Mouse (Mus musculus): ENCODE data around the gene Hdhd3.

Gene Hdhd3

DNA sequence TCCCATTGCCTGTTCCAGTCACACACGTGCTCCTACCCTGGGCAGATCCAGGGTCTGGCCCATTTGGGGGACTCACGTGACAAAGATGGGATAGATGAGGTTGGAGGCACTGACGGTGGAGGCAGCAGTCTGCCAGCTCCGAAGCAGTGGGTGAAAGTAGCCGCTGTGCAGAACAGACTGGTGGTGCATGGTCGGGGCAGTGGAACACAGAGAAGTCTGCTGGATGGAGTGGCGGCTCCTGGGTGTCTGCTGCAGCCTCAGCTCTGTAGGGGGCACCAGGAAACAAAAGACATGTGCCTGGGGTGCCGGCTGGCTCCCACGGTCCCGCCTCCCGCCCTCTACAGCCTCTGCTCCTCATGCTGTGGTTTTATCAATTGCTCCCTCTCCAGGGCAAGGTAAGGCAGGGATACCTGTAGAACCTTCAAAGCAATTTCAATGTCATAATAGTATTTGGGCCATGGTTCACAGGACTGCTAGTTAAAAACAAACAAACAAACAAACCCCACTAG lies 10.8 kb upstream of the Hdhd3 start:
- in situ Hi-C loops (cut with MboI, MseI), result no loop called here

DNA sequence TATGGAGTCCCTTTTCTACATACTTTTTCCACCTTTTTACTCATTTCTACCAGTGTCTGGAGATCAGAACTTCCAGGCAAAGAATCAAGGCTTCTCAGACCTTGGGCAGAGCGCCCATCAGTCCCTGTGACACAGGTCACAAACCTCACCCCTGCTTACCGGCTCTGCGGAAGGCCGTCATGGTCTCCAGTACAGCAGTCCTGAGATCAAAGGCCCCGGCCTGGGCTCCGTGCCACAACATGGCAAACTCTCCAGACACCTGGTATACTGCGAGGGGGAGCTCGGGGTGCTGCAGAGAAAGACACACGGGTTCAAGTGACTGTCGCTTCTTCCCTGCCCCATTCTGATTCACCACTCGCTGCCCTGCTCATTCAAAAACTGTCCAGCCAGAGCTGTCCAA lies 6.7 kb upstream of the Hdhd3 start:
- in situ Hi-C loops (cut with MboI, MseI), result no loop called here

GRCm38 (mm10) chr4:62508839-62509238 lies 5.6 kb upstream of the Hdhd3 start:
- in situ Hi-C loops (cut with MboI, MseI), result no loop called here

GRCm38 (mm10) chr4:62506798-62507197 lies 3.5 kb upstream of the Hdhd3 start:
- in situ Hi-C loops (cut with MboI, MseI), result no loop called here

DNA sequence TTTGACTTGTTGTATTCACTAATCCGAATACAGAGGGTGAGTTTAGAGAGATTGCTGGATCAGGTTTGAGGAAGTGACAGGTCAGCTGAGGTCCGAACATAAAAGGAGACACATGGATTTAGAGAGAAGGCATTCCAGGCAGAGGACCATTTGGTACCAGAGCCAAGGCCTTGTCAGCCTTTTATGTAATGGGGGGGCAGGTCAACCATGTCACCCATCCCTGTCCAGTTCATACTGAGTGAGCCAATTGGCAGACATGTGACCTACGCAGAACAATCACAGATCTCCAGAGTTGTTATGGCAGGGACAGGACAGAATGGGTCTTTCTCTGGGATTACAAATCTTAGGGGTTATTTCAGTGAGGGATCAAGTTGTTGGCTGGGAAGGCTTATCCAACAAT lies 2.7 kb upstream of the Hdhd3 start:
- in situ Hi-C loops (cut with MboI, MseI), result no loop called here

DNA sequence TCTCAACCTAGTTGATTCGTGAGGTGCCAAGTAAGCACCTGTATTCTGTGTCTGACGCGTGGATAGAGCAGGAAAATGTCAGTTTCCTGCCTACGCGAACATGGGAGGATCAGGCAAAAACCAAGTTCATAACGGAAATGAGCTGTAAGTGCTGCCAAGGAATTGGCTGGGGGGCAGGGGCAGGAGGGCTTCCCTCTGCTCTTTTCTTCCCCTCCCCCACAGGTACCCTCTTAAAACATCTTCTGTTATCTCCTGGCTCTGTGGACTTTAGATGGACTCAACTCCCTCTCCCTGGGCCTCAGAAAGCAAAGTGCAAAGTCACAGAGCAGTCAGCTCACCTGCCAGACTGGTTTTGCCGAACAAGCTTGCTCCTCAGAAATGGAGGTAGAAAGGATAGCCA lies 298 bp downstream of the Hdhd3 start:
- in situ Hi-C loops (cut with MboI, MseI), result no loop called here

GRCm38 (mm10) chr4:62501964-62502732 lies 1.1 kb downstream of the Hdhd3 start:
- in situ Hi-C loops (cut with MboI, MseI), result no loop called here

GRCm38 (mm10) chr4:62501534-62501933 lies 1.7 kb downstream of the Hdhd3 start:
- in situ Hi-C loops (cut with MboI, MseI), result no loop called here

DNA sequence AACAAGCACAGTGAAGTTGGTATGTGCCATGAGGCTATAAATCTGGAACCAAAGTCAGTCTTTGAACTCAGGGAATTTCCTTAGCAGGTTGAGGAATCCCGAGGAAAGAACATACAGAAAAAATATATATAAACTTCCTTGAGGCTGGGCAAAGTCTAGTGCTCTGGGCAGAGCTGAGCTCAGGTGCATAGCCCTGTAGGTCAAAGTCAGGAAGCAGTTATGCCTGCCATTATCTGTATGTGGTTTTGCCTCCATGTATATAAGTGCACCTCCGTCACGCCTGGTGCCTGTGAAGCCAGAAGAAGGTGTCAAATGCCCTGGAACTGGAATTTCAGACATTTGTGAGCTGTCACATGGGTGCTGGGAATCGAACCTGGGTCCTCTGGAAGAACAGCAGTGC lies 2.5 kb downstream of the Hdhd3 start:
- in situ Hi-C loops (cut with MboI, MseI), result no loop called here

- in situ Hi-C loops (cut with MboI, MseI), result loop anchor here (25.0 kb wide), 1 partner anchor 890 kb away; no protein-coding TSS in a partner anchor
Measured at GRCm38 (mm10) chr4:62496815-62497214, 6.5 kb downstream of the Hdhd3 start.

DNA sequence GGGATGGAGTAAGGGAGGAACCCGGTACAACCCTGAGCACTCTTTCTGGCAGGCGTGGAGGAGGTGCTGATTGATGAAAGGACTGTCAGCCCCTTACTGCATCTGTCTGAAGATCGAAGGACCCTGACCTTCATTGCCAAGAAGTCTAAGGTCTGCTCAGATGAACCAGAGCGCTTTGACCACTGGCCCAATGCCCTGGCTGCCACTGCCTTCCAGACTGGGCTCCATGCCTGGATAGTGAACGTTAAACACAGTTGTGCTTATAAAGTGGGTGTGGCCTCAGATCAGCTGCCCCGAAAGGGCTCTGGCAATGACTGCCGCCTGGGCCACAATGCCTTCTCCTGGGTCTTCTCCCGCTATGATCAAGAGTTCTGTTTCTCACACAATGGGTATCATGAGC lies 7.3 kb downstream of the Hdhd3 start:
- in situ Hi-C loops (cut with MboI, MseI), result loop anchor here (25.0 kb wide), 1 partner anchor 891 kb away; no protein-coding TSS in a partner anchor

DNA sequence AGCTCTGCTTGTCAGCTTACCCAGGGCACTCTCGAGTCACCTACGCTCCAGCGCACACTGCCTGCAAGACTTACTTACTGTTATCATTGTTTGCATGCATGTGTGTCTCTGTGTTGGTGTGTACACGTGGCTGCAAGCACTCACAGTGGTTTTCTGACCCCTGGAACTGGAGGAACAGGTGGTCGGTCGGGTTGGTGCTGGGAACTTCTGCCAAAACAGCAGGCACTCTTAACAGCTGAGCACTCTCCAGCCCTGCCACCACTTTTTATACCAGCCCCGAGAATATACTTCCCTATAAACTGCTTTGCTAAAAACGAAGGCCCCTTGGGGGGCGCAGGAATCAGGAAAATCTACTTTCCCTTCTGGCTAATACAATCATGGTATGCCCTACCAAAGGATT lies 9.0 kb downstream of the Hdhd3 start:
- in situ Hi-C loops (cut with MboI, MseI), result loop anchor here (25.0 kb wide), 1 partner anchor 893 kb away; no protein-coding TSS in a partner anchor

- in situ Hi-C loops (cut with MboI, MseI), result loop anchor here (25.0 kb wide), 1 partner anchor 895 kb away; no protein-coding TSS in a partner anchor
Measured at GRCm38 (mm10) chr4:62492682-62493081, 10.6 kb downstream of the Hdhd3 start.

DNA sequence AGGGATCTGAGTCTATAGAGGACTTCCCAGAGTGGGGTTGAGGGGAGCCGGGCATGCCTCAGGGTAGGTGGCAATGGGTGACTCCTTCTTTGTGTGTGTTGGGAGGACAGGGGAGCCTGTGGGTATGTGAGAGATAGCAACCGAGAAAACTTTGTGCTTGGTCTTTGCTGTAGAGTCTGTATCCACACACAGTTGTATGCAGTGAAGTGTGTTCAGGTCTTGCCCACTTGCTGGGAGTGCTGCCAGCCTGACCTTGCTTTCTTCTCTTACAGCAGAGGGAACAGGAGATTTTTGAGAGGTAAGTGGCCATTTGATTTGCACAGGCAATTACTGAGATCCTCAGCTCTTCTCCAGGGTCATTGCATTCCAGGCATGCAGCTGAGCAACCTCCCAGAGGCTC lies 15.4 kb downstream of the Hdhd3 start:
- in situ Hi-C loops (cut with MboI, MseI), result loop anchor here (25.0 kb wide), 1 partner anchor 899 kb away; no protein-coding TSS in a partner anchor

GRCm38 (mm10) chr4:62487172-62487571 lies 16.1 kb downstream of the Hdhd3 start:
- in situ Hi-C loops (cut with MboI, MseI), result loop anchor here (25.0 kb wide), 1 partner anchor 900 kb away; no protein-coding TSS in a partner anchor

DNA sequence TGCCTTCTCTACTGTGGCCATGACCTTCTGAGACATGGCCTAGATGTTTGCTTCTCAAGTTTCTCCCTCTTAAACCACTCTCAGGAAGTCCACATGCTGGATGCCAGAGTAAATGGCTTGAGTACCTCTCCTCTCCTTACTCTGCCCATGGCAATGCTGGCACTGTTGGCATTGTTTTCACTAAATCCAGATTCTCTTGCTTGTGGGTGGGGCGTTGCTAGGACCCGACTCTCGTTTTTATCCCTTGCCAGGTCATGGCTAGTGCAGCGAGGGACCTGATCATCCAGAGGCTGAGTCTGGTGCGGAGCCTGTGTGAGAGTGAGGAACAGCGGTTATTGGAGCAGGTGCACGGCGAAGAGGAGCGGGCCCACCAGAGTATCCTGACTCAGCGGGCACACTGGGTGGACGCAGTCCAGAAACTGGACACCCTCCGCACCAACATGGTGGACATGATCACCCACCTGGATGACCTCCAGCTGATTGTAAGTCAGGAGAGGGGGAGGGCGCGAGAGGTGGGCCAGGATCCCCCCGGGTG lies 17.0 kb downstream of the Hdhd3 start:
- in situ Hi-C loops (cut with MboI, MseI), result loop anchor here (25.0 kb wide), 1 partner anchor 901 kb away; no protein-coding TSS in a partner anchor

DNA sequence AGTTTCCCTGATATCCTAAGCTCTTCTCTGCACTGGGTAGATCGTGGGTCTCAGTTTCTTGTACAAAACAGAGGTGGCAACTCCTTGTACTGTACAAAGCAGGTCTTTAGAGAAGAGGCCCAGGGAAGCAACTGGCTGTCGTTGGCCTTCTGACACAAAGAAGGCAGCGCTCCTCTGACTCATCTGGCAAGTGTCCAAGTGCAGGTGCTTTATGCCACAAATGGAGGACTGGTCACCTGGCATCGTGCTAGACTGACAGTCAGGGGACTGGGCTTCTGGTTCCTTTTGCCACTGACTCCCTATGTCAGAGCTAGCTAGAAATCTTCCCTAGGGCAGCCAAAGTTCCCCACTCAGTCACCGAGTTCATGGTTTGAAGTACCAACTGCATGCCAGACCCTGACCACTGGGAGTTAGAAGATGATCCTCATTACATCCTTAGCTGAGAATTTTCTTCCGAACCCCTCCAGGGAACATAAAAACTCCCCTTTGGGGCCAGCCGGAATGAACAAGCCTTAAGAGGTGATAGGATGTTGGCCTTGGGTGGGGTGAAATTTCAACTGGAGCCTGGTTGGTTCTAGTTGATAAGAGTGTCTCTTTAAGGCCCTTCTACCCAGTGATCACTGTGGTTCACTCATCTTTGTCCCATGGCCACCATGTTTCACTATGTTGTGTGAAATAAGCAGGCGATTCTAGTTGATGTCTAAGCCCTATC lies 17.7 kb downstream of the Hdhd3 start:
- in situ Hi-C loops (cut with MboI, MseI), result loop anchor here (25.0 kb wide), 1 partner anchor 902 kb away; no protein-coding TSS in a partner anchor

DNA sequence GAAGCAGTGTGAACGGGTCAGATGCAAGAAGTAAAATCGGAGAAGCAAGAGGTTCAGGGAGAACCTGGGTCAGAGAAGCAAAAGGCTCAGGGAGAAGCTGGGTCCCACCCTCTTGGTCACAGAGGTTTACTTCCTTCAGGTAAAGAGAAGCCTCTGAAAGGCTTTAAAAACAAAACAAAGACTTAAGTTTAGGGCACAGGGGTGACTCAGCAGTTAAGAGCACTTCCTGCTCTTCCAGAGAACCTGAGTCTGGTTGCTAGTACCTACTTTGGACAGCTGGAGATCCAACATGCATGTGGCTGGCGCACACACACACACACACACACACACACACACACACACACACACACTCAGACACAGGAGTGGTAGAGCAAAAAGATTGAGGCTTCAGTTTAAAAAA lies 18.3 kb downstream of the Hdhd3 start:
- in situ Hi-C loops (cut with MboI, MseI), result loop anchor here (25.0 kb wide), 1 partner anchor 902 kb away; no protein-coding TSS in a partner anchor

GRCm38 (mm10) chr4:62480709-62481605 lies 22.3 kb downstream of the Hdhd3 start:
- in situ Hi-C loops (cut with MboI, MseI), result loop anchor here (25.0 kb wide), 1 partner anchor 906 kb away; no protein-coding TSS in a partner anchor

DNA sequence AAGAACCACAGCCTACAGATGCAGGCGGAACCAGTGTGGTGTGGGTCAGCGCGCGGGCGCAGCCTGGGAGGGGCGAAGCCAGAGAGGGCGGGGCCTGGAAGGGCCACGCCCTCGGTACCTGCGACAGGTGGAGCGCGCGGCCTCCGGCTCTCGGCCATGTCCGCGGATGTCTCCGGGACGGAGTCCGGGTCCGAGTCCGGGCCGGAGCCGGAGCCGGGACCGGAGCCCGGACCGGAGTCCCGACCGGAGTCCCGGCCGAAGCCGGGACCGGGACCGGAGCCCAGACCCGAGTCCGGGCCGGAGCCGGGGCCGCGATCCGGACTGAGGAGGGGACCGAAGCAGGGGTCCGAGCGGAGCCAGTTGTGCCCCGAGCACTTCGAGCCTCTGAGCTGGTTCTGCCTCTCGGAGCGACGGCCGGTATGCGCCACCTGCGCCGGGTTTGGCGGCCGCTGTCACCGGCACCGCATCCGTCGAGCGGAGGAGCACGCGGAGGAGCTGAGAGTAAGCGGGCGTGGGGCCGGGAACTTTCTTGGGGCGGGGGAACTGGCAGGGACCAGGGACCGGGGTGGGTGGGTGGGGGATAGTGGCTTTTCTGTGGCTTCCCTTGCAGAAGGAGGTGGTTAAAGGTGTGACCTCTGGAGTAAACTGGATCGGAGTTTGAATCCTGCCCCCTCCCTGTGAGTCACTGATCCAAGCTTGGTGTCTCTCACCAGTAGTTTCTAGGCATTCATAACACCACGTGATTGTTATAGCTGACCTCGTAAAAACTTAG lies 23.1 kb downstream of the Hdhd3 start, which contains the start of gene Bspry:
Gene Bspry (plus strand): TSS at position 117 of the 772 bp plus-strand sequence.
- in situ Hi-C loops (cut with MboI, MseI), result loop anchor here (25.0 kb wide), 1 partner anchor 907 kb away; no protein-coding TSS in a partner anchor

Measured in regulatory T cell (primary cell).